Mouse (Mus musculus) heart, embryonic 12.5 days (tissue): ENCODE data around the gene Cfap97. TPM values are rescaled to one million over a fixed set of nuclear protein-coding genes. Genes with fewer than 3 reads are reported as not detected.

Source experiments
- ATAC-seq: fragments of 200-750 bp; cut with Nextera tagmentation; 2 replicates; pipeline ENCODE4 v1.8.0; 2017; ENCODE audit warnings: moderate TSS enrichment, moderate library complexity; ENCODE audit not compliant: insufficient number of reproducible peaks, low FRiP score
- H3K27ac ChIP-seq: fragments of 300-500 bp; sonication (generic); 2 replicates; pipeline ENCODE4 v1.5.1; 2016; ENCODE audit warnings: mild to moderate bottlenecking, moderate library complexity; ENCODE audit not compliant: poor library complexity, severe bottlenecking
- H3K27me3 ChIP-seq: fragments of 300-500 bp; sonication (generic); replicated peaks from 2 replicates; pipeline ENCODE4 v1.6.1; 2016; ENCODE audit warnings: mild to moderate bottlenecking, moderate library complexity
- H3K36me3 ChIP-seq: fragments of 300-500 bp; sonication (generic); 2 replicates; pipeline ENCODE4 v1.6.1; 2016; ENCODE audit warnings: mild to moderate bottlenecking, moderate library complexity
- H3K4me1 ChIP-seq: fragments of 300-500 bp; sonication (generic); replicated peaks from 2 replicates; pipeline ENCODE4 v1.6.1; 2016; ENCODE audit warnings: mild to moderate bottlenecking
- H3K4me2 ChIP-seq: fragments of 300-500 bp; sonication (generic); 2 replicates; pipeline ENCODE4 v1.6.1; 2016; ENCODE audit warnings: mild to moderate bottlenecking, moderate library complexity
- H3K4me3 ChIP-seq: fragments of 300-500 bp; sonication (generic); 2 replicates; pipeline ENCODE4 v1.5.1; 2016; ENCODE audit warnings: mild to moderate bottlenecking
- H3K9ac ChIP-seq: fragments of 300-500 bp; sonication (generic); 2 replicates; pipeline ENCODE4 v1.6.1; 2016; ENCODE audit warnings: mild to moderate bottlenecking, moderate library complexity
- H3K9me3 ChIP-seq: fragments of 300-500 bp; sonication (generic); replicated peaks from 2 replicates; pipeline ENCODE4 v1.6.1; 2016; ENCODE audit warnings: mild to moderate bottlenecking, moderate library complexity
- WGBS: fragments of 180-500 bp; shearing (Covaris S2); methylation state at CpG from one replicate; pipeline ENCODE4 v1.1.7; 2016; 5-methylcytosine and 5-hydroxymethylcytosine counted together
- polyA plus RNA-seq: library from polyadenylated mRNA; unstranded; fragments of >200 nt; fragmentation: Nextera tagmentation; extraction: Ambion mirVana; gene quantifications from 2 replicates; pipeline ENCODE4 v1.2.1, GENCODE M21; 2016

The Cfap97 gene
- polyA plus RNA-seq, 1 experiment from 2014 or later, result 22.6 TPM

DNA sequence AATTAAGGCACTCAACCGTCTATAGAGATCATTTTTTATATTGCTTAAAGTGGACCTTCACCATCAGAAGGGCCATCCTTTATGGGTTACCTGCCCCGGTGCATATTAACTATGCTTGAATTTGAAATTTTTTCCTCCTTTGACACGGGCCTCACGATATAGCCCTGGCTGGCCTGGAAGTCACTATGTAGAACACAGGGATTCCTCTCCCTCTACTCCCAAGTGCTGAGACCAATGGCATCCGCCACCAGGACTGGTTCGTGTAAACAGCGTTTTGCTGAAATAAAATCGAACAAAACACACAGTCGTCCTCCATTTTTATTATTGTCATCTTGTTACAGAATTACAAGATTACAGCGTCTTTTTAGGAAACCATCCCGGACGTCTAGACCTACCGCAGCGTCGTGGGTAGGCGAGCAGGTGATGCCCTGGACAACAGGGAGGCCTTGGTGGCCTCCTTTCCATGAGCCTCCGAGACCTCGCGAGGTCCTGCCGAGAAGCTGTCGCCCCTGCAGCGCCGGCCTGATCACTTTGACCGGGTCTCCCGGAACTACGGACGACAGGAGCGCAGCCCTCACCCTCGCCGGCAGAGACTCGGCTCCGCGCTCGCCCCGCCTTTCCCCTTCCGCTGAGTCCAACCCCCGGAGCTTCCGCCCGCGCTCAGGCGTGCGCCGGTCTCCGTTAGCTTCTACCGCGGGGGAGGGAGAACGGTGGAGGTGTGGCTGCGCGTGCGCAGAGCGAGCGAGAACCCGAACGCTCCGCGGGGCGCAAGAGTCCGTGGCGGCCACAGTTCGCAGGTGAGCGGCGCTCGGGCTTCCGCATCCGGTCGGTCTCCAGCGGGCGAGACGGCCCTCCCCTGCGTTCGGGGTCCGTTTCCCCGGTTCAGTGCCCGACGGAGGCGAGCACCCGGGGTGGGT lies 11.6 kb downstream of the Cfap97 start:
- Histone ChIP-seq H3K27ac (peak overlapping the region; percentile 92), H3K9me3 (peaks cover 5% of the 10 kb centered on the region), H3K4me2 (peak overlapping the region; percentile 79), H3K36me3 (no peaks in the 10 kb centered on the region), H3K9ac (peak overlapping the region; percentile 86), H3K4me3 (peak overlapping the region; percentile 83), H3K27me3 (no peaks in the 10 kb centered on the region), H3K4me1 (peaks cover 6% of the 10 kb centered on the region)
- ATAC-seq, result peak; percentile 98
- WGBS, result 2% methylated on average over 69 of the region's 77 CpGs

DNA sequence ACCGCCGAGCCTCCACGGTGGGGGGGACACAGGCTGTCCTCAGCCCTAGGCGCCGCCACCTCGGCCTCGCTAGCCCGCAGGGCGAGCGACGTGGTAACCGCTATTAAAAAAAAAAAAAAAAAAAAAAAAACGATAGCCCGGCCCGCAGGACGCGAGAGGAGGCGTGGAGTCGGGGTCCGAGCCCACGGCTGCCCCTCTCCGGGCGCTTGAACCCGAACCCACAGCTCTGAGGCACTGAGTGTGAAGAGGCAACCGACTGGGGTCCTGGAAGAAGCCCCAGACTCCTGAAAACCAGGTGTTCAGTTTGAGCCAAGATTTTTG lies 12.3 kb downstream of the Cfap97 start:
- Histone ChIP-seq H3K4me3 (peak overlapping the region; percentile 83), H3K9ac (peak overlapping the region; percentile 86), H3K27me3 (no peaks in the 10 kb centered on the region), H3K27ac (peak overlapping the region; percentile 76), H3K4me2 (peak overlapping the region; percentile 79), H3K9me3 (peaks cover 3% of the 10 kb centered on the region; the same call in 1 of the 2 replicates), H3K36me3 (no peaks in the 10 kb centered on the region), H3K4me1 (peaks cover 6% of the 10 kb centered on the region)
- peak; percentile 79 for ATAC-seq
- WGBS, result under 1% methylated on average over 25 of the region's 25 CpGs

DNA sequence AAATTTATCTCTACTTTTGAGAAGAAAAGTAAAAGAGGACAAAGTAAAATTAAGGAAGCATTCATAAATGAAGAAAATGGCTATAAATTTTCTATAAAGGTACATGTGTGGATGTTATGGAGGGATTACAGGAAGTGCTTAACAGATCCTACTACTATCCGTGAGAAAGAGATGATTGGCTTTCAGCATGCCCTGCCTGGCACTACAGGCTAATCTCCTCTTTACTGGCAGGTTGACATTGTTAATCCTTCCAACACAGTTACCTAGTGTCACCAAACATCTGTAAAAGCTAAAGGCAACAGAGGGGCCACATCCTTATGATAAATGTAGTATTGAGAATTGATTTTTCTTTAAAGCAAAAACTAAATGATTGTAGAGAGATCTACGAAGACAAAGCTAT lies 22.1 kb downstream of the Cfap97 start:
- H3K27me3 ChIP-seq, result no peaks in the 10 kb centered on the region
- no peak overlapping the region for H3K4me3 ChIP-seq
- H3K4me1 ChIP-seq, result no peaks in the 10 kb centered on the region
- ATAC-seq, result no peak
- no peak overlapping the region for H3K4me2 ChIP-seq
- H3K36me3 ChIP-seq, result peaks cover 26% of the 10 kb centered on the region
- no peak overlapping the region for H3K9ac ChIP-seq
- H3K27ac ChIP-seq, result no peak overlapping the region
- 63% methylated on average over 2 of the region's 2 CpGs for WGBS
- H3K9me3 ChIP-seq, result no peaks in the 10 kb centered on the region; the same call in 1 of the 2 replicates

DNA sequence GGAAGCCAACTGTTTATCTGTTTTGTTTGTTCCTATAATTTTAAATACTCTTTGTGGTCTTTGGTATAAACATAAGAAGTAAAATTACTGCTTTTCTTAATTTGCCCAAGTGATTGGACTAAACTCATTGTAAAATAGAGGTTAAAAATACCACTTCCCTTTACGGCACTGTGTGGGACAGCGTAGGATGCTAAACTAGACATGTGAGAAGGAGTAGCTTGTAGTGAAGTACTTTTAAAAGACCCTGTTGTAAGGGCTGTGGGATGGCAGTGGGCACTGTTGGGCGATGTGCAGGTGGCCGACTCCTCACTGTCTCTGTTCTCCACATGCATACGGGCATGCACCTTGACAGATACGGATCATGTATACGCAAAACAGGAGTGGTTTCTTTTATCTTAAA lies 28.6 kb downstream of the Cfap97 start:
- Histone ChIP-seq H3K4me2 (no peak overlapping the region), H3K27me3 (no peaks in the 10 kb centered on the region), H3K27ac (no peak overlapping the region), H3K9ac (no peak overlapping the region), H3K4me3 (no peak overlapping the region), H3K36me3 (peaks cover 20% of the 10 kb centered on the region), H3K4me1 (no peaks in the 10 kb centered on the region), H3K9me3 (no peaks in the 10 kb centered on the region; the same call in 1 of the 2 replicates)
- ATAC-seq, result no peak
- WGBS, result 89% methylated on average over 7 of the region's 7 CpGs

DNA sequence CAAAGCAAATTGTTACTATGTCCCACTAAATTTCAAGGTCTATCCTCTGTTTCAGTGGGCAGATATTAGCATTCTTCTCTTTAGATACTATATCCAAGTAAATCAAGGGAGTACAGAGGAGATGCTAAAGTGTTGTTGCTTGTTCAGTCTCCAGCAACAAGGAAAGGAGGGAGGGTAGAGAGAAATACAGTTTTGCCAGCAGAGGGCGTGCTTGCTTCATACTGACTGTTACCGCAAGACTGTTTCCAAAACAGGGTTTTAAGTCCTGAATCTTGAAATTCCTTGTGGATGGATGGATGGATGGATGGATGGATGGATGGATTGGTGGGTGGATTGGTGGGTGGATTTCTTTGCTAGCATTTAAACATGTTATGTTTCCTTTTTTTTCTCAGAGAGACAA lies 33.8 kb downstream of the Cfap97 start:
- Histone ChIP-seq H3K27ac (no peak overlapping the region), H3K4me1 (peaks cover 8% of the 10 kb centered on the region), H3K9me3 (no peaks in the 10 kb centered on the region), H3K4me3 (no peak overlapping the region), H3K36me3 (peaks cover 12% of the 10 kb centered on the region), H3K27me3 (no peaks in the 10 kb centered on the region), H3K4me2 (no peak overlapping the region), H3K9ac (no peak overlapping the region)
- no peak for ATAC-seq
- WGBS, result 5% methylated on average over 2 of the region's 2 CpGs

DNA sequence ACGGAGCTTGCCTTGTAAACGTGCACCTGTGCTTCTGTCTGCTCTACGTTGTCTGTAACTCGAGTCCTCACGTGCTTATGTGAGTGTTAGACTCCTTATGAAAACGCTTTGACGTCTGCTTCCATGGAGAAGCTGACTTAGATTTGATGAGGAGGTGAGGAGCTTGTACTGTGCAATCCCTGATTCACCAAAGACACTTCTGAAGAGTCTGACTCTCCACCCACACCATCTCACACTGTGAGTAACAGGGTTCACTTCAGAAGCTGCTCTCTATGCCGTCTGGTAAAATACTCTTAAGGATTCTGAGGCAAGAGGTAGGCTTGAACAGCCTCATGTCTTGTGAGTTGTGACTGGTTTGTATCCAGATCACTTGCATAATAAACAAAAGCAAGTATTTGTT lies 41.5 kb downstream of the Cfap97 start:
- no peak for ATAC-seq
- Histone ChIP-seq H3K27ac (no peak overlapping the region), H3K4me1 (no peaks in the 10 kb centered on the region), H3K27me3 (no peaks in the 10 kb centered on the region), H3K9me3 (no peaks in the 10 kb centered on the region), H3K4me2 (no peak overlapping the region), H3K36me3 (peaks cover 32% of the 10 kb centered on the region), H3K9ac (no peak overlapping the region), H3K4me3 (no peak overlapping the region)
- 83% methylated on average over 8 of the region's 8 CpGs for WGBS

DNA sequence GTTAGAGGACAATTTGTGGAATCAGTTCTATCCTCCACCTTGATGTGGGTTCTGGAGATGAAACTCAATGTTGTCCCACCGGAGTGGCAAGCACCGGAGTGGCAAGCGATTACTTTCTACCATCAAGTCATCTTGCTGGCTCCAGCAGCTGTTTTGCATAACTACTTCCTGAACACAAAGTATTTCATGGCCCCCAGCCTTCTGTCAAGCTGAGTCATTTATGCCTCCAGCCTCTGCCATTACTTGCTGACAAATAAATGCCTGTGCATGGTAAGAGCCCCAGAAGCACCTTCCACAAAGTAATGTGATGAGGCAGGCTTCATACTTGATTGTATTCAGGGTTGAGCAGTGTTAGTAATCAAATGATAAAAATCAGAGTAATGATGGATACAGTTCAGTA lies 45.3 kb downstream of the Cfap97 start:
- H3K36me3 ChIP-seq, result peaks cover 31% of the 10 kb centered on the region
- 86% methylated on average over 3 of the region's 3 CpGs for WGBS

DNA sequence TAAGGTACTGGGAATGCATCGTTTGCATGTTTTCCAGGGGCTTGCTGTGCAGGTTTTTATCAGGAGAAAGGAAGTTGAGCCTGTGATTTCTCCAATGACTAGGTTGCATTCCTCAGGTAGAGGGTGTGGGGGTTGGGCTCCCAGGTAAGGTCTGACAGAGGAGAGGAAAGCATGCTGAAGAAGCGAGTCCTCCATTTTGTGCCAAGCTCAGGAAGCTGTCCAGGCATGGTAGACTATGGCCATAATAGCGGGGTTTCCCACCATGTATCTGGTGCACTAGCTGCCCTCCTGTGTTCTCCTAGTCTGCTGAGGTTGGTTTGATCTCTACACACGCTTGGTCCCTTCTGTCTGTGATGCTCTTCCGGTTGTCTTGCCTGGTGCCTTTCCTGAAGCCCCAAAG lies 46.1 kb downstream of the Cfap97 start:
- Histone ChIP-seq H3K9me3 (no peaks in the 10 kb centered on the region), H3K4me1 (no peaks in the 10 kb centered on the region), H3K36me3 (peaks cover 27% of the 10 kb centered on the region), H3K9ac (no peak overlapping the region), H3K27ac (no peak overlapping the region), H3K4me2 (no peak overlapping the region), H3K4me3 (no peak overlapping the region), H3K27me3 (no peaks in the 10 kb centered on the region)
- no peak for ATAC-seq
- 83% methylated on average over 5 of the region's 5 CpGs for WGBS

More for the DNA sequence above, 45.3 kb downstream of the Cfap97 start:
- Histone ChIP-seq H3K9me3 (no peaks in the 10 kb centered on the region), H3K27me3 (no peaks in the 10 kb centered on the region), H3K27ac (no peak overlapping the region), H3K4me3 (no peak overlapping the region), H3K4me1 (no peaks in the 10 kb centered on the region), H3K4me2 (no peak overlapping the region), H3K9ac (no peak overlapping the region)
- ATAC-seq, result no peak

DNA sequence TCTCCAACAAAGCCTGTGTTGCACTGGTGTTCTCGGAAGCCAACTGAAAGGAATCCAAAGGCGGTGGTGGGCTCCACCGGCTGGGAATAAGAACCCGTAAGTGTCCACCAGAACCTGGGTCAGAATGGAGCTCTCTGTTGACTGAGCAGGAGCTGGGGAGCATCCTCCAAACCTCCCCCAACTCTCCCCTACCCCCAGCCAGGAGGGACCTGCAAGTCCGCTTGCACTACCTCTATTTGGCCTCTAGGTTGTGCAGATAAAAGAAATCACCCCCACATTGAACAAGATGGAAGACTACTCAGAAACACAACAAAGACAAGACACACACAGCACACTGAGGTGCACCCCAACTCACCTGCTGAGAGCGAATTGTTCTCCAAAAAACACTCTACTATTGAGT lies 50.8 kb downstream of the Cfap97 start:
- ATAC-seq, result no peak
- Histone ChIP-seq H3K36me3 (peaks cover 47% of the 10 kb centered on the region), H3K4me3 (no peak overlapping the region), H3K9me3 (no peaks in the 10 kb centered on the region), H3K9ac (no peak overlapping the region), H3K27ac (0 out of 2 replicates have a peak overlapping the region, but pooled peaks have one; percentile 11), H3K4me2 (no peak overlapping the region), H3K4me1 (peaks cover 22% of the 10 kb centered on the region), H3K27me3 (no peaks in the 10 kb centered on the region)
- WGBS, result 80% methylated on average over 6 of the region's 6 CpGs

DNA sequence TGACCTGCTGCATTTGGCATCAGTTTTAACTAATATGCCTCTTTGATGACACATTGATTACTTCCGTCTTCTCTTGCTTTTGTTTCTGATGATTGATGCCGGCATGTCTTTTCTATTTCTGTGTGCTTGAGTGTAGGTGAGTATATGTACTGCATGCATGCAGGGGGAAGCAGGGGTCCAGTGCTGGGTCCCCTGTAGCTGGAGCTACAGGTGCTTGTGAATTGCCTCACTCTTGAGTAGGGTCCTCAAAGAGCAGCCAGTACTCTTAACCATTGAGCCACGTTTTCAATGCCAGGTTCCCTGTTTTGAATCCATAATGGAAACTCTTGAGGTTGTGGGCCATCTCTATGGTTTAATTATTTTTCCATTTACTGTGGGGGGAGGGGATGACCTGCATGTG lies 52.7 kb downstream of the Cfap97 start:
- H3K36me3 ChIP-seq, result peaks cover 63% of the 10 kb centered on the region
- H3K4me2 ChIP-seq, result no peak overlapping the region
- no peak overlapping the region for H3K9ac ChIP-seq
- H3K4me3 ChIP-seq, result no peak overlapping the region
- H3K27me3 ChIP-seq, result no peaks in the 10 kb centered on the region
- 77% methylated on average over 3 of the region's 3 CpGs for WGBS
- H3K27ac ChIP-seq, result 0 out of 2 replicates have a peak overlapping the region, but pooled peaks have one; percentile 48
- peaks cover 39% of the 10 kb centered on the region for H3K4me1 ChIP-seq
- no peaks in the 10 kb centered on the region for H3K9me3 ChIP-seq
- no peak for ATAC-seq

DNA sequence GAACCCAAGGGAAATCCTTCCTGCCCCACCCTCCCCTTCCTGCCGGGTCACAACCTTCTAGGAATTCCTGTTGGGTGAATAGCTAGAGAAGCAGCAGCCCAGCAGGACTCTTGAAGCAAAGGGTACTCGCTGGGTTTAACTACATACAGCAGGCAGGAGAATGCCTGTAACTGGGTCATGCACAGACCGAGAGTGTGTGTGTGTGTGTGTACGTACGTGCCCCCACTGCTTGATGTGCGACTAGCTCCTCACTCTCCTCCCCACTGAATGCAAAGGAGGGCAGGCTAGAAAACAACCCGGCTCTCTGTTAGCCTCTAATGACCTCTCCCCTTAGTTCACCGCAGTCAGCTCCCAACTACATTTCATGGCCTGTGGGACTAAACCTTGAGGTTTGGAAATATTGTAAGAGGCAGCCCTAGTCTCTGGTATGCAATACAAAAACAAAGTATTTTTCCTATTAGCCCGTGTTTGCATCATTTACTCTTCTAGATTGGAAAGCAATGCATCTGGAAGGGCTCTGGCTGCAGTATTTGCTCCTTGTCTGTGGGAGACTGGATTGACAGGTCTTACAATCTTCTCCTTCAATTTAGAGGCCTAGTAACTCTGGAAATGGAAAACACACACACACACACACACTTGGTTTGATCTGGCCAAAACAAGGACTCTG lies 53.5 kb downstream of the Cfap97 start:
- no peak overlapping the region for H3K4me2 ChIP-seq
- ATAC-seq, result no peak
- H3K9me3 ChIP-seq, result no peaks in the 10 kb centered on the region
- H3K27ac ChIP-seq, result peak overlapping the region; percentile 48; the same call in 1 of the 2 replicates
- H3K4me1 ChIP-seq, result peaks cover 42% of the 10 kb centered on the region
- H3K36me3 ChIP-seq, result peaks cover 65% of the 10 kb centered on the region
- no peaks in the 10 kb centered on the region for H3K27me3 ChIP-seq
- no peak overlapping the region for H3K4me3 ChIP-seq
- 76% methylated on average over 9 of the region's 9 CpGs for WGBS
- no peak overlapping the region for H3K9ac ChIP-seq
